Mouse (Mus musculus) MEL (cell line): Measurements from ENCODE around the gene Ing5.

ENCODE experiments used
- CTCF ChIP-seq, 3 experiments: IDR thresholded peaks in 2 of 3; conservative IDR thresholded peaks in 1 of 3; 2 replicates each; pipeline ENCODE4 v1.5.1; 2011 to 2012; ENCODE audit warnings: low read length in 3 of 3, low read depth in 2 of 3, mild to moderate bottlenecking in 2 of 3, improper control_type of control experiment in 1 of 3, inconsistent platforms in 1 of 3, mixed read lengths in 1 of 3, moderate library complexity in 1 of 3; ENCODE audit not compliant: control insufficient read depth in 1 of 3, insufficient read depth in 1 of 3, poor library complexity in 1 of 3, severe bottlenecking in 1 of 3
- E2F4 ChIP-seq: IDR thresholded peaks from 2 replicates; pipeline ENCODE4 v1.6.1; 2011; ENCODE audit warnings: low read depth, low read length, improper control_type of control experiment, borderline replicate concordance
- USF1 ChIP-seq: IDR thresholded peaks from 2 replicates; pipeline ENCODE4 v1.6.1; 2014; ENCODE audit warnings: low read depth, mild to moderate bottlenecking, inconsistent platforms, low read length, improper control_type of control experiment, moderate library complexity

- TF ChIP-seq E2F4 (no peak), USF1 (no peak), CTCF (IDR thresholded peaks at IDR 0.05 in 2 of 3, conservative IDR thresholded peaks at IDR 0.05 in 1 of 3; ENCODE audit: control insufficient read depth in 1 of 3, insufficient read depth in 1 of 3, low read depth in 2 of 3, low read length in 3 of 3, poor library complexity in 1 of 3, severe bottlenecking in 1 of 3) (no peak)
Observed at GRCm38 (mm10) chr1:93811495-93812039, 7.8 kb downstream of the Ing5 start.
